Mouse (Mus musculus) CD4-positive helper T cell, adult 2 months (primary cell): ENCODE measurements around the gene Catip.

ENCODE experiments used
- DNase-seq: peaks from one replicate; pipeline ENCODE4 v3.0.0-alpha.2; 2012; ENCODE audit warnings: low read depth, missing footprints, low spot score

Gene Catip

DNA sequence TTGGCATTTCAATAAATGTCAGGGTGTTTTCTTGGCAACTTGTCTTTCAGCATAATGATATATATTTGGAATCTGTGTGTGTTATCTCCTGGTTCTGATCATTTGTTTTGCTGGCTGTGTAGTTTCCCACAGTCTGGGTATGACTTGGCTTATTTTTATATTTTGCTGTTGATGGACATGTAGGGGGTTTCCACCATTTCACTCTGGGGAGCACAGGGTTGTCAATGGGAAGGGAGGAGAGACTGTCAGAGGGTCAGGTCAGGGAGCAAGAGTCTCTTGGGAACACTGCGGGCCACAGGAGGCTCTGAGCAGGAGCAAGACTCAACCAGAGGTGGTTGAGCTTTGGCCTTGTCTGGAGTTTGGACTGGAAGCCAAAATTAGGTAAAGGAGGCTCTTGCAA lies 19.6 kb upstream of the Catip start:
- DNase-seq, result no peak

DNA sequence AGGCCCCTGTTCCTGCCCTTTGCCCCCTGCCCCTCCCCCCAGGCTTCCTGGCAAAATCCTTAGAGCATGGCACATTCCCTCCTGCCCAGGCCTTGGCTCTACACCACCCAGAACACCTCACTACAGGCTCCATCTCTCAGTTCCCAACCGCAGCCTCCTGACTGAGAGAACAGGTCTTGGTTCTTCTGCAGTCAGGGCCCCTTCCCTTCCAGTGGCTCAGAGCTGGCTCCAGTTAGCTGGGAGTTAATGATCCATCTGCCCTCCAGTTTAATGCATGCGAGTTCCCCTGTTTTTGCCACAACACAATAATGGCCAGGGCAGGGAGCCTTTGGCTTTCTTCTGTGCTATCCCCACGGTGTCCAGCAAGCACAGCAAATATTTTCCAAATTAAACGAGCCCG lies 18.7 kb upstream of the Catip start:
- no peak for DNase-seq

DNA sequence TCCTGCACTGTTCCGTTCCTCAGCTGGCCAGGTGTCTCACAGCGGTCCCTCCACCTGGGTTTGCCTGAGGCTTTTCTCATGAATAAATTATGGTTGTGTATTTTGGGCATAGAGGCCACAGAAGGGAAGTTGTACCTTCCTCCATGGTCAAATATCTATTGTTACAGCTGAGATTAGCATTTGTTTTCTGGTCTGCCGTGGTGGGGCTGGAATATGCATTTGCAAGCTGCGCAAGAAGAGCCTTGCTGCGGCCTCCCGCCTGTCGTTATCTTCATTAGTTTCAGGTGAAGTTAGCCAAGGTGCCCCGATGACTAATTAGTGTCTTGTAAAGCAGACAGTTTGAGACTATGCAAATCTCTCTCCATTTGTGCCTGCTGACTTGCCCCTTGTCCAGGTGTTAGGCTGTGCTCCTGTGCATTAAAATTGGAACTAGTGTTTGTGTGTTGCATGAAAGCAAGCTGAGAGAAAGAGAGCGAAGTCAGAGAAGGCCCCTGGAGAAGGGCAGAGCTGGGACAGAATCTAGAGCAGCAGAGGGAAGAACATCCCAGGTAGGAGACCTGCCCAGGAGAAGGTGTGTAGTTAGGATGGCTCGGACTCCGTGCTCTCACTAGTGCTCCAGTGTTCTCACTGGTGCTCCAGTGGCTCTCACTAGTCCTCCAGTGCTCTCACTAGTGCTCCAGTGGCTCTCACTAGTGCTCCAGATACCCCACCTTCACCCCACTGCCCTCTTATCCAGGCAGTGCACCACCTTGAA lies 17.6 kb upstream of the Catip start:
- no peak for DNase-seq

DNA sequence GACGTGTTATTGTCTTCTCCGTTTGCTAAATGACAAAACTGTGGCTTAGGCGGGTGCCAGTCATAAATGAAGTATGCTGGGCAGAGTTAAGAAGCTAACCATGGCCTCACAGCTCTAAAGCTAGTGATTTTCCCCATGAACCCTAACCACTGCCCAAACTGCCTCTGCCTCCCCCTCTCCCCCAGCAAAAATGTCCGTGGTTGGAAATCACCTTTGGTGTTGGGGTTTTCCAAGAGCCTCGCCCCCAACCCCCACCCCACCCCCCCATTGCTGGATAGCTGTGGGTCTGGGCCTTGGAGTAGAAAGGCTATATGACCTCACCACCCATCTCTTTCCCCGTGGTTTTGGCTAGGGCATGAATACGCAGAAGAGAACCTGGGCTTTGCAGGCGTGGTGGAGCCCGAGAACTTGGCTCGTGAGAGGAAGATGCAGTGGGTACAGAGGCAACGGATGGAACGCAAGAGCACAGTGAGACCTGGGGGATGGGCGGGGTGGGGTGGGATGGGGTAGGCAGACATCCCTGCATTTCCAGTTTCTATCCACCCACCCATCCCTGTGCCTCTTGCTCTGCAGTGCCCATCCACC lies 10.6 kb upstream of the Catip start:
- DNase-seq, result peak; percentile 15

DNA sequence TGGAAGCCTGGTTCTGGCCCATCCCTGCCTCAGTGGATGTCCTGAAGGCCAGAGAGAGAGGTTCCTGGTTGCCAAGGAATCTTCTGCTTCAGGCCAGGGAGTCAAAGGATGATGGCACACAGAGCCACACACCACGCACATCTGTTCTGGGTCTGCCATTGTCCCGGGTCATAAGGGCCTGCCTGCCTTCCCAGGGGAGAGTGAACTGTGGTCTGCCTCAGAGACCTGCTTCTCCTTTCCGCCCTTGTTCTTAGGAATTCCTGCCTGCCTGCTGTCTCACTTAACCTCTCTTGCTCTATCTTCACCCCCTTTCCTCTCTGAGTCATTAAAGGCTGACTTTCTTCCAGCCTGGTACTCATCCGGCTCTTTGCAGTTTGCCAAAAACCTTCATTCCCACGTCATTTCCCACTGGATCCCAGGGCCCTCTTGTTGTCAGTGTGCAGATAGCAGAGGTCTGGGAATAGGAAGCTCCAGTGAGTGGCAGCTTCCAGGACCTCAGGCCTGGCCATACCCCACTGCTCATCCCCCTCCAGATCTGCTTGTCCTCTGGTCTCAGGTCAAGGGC lies 9.3 kb upstream of the Catip start:
- no peak for DNase-seq

DNA sequence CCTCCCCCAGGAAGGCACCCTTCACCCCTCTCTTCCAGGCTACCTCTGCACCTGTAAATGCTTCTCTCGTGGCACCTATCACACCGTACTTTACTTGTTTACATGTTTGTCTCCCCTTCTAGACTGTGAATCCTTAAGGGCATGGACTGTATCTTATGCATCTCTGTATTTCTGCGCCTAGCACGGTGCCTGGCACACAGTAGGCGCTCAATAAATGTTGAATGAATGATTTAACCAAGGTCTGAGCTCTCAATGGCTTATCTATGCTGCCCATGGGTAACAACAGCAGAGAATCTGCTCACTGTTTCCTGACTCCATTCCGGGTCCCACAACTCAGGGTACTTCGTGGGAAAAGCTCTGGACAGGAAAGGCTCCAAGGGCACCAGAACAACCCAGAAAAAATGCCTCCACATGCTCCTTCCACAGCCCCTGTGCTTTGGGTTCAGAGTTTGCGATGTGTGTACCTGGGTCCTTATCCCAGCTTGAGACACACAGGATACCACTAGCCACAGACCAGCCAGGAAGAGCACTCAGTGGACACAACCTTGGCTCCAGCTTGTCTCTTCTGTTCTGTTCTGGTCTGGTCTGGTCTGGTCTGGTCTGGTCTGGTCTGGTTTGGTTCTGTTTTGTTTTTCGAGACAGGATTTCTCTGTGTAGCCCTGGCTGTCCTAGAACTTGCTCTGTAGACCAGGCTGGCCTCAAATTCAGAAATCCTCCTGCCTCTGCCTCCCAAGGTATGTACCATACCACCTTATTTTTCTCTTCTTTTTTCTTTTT lies 8.3 kb upstream of the Catip start:
- DNase-seq, result no peak

DNA sequence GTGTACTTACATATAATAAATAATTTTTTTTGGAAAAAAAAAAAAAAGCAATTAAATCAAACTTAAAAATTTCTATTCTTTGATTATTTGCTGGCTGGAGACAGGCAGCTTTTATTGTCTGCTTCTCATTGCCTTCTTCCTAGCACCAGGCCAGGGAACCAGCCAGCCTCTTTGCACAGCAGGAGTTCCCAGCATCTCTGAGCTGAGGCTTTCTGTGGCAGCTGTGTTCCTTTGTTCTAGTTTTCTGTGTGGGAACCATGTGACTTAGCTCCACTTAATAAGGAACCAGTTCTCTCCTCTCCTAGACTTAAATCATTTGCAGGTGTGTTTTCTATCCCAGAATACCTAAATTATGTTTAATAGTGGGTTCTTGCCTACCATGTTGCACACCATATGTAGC lies 4.4 kb upstream of the Catip start:
- no peak for DNase-seq

DNA sequence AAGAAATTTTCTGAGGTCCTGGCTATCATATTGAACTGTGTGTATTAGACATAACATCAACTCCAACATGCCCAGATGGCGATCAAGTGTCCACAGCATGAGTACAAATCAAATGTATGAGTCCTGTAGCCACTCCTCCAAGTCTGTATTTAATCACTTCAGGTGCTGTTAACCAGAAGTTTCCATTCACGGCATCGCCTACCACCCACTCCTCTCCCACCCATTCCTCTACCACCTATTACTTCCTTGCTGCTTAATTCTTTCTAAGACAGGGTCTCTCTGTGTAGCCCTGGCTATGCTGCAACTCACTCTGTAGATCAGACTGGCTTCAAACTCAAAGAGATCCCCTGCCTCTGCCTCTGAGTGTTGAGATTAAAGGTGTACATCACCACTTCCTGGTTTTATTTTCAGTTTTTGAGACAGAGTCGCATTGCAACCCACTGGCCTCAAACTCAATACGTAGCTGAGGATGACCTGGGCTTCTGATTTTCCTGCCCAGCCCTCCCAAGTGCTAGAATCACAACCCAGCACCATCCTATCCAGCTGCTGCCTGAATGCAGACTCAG lies 1.9 kb upstream of the Catip start:
- peak; percentile 23 for DNase-seq

DNA sequence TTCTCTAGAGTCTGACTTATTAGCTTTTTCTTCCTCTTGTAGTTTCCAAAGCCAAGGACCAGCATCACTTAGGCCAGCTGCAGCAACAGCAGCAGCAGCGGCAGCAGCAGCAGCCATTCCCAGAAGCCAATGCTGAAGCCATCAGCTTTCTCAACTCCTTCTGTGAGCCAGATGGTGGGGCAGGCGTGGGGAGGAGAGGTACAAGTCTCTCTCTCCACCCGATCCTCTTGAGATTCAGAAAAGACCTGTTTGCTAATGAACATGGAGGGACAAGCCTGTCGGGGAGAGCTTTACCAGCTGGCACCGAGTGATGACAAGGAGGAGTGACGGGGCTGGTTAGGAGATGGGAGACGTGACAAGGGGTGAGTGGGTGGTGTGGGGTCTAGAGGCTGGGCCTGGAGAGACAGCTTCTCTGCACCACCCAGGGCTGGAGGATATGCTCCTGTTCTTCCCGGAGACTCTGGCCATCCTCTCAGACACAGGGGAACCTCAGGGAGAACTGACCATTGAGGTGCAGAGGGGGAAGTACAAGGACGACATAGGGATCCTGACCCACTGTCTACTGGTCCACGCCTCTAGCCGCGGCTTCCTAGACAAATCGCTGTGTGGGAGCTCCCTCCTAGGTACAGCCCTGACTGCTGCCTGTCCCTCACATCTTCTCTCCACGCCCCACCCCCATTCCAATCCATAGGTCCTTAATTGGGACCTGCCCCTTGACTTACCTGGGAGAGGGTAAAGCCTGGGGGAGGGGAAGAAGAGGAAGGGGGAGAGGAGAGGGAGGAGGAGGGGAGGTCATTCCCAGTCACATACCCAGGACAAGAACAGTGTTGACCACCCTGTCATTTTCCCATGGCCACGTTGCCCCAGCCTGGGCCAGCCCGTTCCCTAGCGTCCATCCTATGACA lies 669 bp downstream of the Catip start:
- no peak for DNase-seq

DNA sequence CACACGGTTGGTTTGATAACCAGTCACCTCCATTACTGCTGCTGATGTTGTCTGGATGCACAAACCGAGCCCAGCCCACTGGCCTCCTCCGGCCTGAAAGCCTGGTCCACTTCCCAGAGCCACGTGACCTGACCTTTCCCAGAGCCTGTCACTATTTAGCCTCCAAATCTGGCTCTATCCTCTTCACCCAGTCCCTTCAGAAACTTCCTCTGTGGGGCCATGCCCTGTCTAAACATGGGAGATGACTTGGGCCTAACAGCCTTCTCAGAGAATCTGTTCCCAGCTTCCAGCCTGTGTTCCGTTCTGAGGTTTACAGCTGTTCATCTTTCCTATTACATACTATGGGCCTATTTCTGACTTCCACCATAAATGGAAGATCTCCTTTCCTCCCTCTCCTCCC lies 1.5 kb downstream of the Catip start:
- no peak for DNase-seq

DNA sequence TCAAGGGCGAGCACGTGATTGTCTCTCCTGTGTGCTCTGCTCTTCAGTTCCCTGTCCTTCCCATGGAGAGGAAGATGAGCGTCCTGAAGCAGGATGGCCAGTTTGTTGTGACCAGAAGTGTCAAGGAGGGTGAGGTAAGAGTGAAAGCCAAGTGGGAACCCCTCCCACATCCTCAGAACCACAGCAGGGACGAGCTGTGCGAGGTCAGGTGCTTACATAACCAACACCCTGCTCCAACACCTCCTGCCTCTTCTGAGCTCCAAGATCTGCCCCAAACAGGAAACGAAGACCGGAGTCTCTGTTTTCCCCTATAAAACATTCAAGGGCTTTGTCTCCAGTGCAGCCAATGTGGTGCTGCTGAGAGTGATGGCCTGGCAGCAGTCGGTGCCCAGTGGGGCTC lies 2.4 kb downstream of the Catip start:
- no peak for DNase-seq

DNA sequence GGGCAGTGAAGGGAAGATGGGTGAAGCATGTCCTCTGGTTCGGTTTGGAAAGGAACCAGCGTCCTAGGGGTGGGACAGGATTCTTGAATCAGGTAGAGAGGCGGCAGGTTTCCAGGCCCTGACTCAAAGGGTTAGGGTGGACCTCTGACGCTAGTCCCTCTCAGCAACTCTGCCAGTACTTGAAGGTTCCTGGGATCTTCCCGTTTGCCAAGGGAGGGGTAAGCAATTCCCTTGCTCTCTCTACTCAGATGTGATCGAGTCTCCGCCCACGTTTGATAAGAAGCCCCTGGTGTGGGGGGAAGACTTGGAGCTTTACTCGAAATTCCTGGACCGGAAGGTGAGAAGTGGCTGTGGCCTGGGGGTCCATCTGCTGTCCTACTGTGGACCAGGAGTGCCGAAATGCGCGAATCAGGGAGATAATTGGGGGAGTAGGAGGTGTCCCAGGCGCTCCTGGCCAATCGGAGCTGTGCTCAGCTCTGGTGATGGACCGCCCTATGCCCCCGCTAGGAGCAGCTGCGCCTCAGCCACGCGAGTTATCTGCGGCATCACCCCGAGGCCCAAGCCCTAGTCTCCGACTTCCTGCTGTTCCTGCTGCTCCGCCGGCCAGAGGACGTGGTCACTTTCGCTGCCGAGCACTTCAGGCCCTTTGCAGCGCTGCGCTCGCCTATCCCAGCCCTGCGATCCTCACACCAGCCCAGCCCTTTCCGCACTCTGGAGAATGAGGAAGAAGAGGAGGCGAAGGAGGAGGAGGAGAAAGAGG lies 6.2 kb downstream of the Catip start:
- no peak for DNase-seq

DNA sequence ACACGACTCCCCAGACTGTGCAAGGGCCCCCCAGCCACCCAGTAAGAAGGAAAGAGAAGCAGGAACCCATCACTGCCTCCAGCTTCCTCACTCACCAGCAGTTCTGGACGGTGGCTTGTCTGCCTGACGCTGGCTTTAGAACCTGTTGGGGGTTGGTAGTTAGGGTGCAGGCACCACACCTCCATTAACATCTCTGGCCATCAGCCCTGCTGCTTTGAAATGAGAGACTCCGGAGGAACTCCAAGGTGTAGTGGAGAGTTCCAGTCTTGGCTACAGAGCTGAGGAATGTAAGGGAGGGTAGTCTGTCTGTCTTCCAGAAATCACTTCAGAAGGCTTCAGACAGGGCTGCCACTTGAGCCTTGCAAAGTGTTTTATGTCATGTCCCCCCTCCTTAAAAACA lies 8.1 kb downstream of the Catip start:
- no peak for DNase-seq

DNA sequence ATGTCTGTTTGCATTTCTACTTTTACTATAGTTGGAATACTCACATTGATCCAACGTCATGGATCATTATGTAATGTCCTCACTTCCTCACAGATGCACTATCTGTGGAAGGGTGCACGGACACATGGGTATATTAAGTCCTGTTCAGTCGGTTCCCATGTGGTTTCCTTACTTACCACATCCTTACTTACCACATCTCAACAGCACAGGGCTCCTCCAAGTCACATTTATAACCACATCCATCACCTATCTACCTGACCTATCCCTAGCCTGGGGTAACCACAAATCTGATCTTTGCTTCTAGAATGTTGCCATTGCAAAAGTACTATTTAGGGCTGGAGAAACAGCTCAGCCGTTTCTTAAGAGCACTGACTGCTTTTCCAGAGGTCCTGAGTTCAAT lies 11.5 kb downstream of the Catip start:
- DNase-seq, result peak; percentile 61

DNA sequence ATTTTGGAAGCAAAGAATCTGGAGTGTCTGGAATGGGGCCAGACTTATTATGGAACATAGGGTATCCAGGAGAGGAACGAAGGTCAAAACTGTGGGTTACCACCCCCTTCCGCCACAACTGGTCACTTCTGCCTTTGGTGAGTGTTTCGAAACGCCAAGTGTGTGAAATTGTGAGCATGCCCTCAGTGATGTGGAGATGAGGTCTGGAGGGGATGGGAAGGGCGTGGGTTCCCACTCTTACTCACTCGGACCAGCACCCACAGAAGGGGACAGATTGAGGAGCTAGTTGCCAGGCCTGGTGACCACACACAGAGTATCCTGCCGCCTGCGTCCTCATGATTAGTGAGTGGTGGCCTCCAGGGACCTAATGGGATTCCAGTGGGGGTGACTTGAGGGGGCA lies 13.1 kb downstream of the Catip start, which contains the start of gene Slc11a1:
Slc11a1 (plus strand) TSS at position 216 of the 400 bp plus-strand sequence.
- no peak for DNase-seq

DNA sequence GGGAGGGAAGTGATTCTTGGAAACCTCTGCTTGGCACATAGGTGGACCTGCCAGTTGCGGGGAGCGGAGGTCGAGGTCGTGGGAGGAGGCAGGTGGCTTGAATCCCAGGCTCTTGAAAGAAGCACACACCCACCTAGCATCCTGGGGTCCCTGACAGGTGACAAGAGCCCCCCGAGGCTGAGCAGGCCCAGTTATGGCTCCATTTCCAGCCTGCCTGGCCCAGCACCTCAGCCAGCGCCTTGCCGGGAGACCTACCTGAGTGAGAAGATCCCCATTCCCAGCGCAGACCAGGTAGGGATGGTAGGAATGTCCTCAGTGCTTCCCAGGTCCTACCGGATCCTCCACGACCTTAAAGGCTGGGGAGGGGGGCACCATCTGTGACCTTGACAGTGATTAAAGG lies 13.7 kb downstream of the Catip start:
- DNase-seq, result no peak

DNA sequence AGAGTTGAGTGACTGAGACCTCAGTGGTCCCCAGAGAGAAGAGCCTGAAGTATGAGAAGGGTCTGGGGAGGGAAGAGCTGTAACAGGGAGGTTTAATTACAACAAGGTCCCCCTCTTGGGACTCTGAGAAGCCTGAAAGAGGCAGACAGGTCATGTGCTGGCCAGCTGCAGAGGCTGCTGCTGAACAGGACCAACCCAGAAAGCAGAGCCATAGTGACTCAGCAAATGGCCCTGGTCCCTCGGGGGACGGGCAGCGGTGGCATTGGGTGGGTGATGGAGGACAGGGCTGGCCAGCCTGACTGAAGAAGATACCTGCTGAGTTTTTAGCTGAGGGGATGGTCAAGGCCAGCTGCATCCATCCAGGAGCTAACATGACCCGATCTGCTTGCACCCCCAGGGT lies 14.5 kb downstream of the Catip start:
- DNase-seq, result no peak

DNA sequence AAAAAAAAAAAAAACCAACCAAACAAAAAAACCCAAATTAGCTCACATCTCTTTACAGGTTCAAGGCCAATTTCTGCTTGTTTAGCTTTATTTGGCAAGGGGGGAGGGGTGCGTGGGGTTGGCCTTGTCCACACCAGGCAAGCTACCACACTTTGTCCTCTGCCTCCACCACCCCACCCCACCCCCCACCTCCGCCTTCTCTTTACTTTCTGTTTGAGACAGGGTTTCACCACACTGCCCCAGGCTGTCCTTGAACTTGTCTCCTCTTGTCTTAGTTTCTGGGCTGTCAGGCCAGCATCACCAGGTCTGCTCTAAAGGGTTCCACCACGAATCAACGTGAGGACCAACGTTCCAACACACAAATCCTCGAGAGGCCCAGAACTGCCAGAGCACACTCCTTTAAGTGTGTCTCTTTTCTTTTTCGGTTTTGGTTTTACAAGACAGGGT lies 17.2 kb downstream of the Catip start:
- DNase-seq, result no peak

DNA sequence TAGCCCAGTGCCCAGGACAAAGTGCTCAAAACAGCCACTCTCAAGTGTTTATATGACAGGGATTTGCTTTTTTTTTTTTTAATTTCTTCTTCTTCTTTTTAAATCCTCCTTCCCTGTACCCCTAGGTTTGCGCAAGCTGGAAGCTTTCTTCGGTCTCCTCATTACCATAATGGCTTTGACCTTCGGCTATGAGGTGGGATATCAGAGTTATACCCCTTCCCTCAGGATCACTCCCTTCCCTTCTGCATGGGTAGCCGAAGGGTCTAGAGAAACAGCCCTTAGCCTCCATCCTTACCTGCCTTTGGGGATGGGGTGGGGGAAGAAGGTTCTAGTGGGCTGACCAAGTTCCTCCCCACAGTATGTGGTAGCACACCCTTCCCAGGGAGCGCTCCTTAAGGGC lies 18.6 kb downstream of the Catip start:
- no peak for DNase-seq

DNA sequence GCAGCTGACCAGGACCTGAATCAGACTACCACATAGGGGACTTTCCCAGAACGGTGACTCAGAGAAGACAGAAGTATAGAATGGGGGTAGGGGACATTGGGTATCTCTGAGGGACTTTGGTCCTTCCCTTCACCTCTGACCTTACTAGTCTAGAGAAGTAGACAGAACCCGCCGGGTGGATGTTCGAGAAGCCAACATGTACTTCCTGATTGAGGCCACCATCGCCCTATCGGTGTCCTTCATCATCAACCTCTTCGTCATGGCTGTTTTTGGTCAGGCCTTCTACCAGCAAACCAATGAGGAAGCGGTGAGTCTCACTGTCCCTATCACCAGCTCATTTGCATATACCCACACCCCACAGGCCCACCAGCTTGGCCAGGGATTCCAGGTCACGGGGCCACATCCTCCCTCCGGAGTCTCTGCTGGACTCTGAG lies 19.7 kb downstream of the Catip start:
- no peak for DNase-seq
